Mouse (Mus musculus) small intestine, adult 2 months (tissue): Measurements from ENCODE around the gene Pknox2.

Source experiments
- CTCF ChIP-seq: fragments of 200-500 bp; IDR thresholded peaks from 2 replicates; pipeline ENCODE4 v1.5.1; 2012; ENCODE audit warnings: low read depth, mild to moderate bottlenecking, control low read depth, inconsistent platforms, low read length, moderate library complexity, mixed read lengths; ENCODE audit not compliant: insufficient replicate concordance, insufficient read length; ENCODE audit errors: extremely low read depth
- POLR2A ChIP-seq: fragments of 200-500 bp; IDR thresholded peaks from 2 replicates; pipeline ENCODE4 v1.6.1; 2012; ENCODE audit warnings: low read depth, mild to moderate bottlenecking, control low read depth, inconsistent platforms, low read length, moderate library complexity

- no peak for TF ChIP-seq POLR2A
- no peak for TF ChIP-seq CTCF
These were observed 230.3 kb downstream of the Pknox2 start for GRCm38 (mm10) chr9:36916915-36917314.
